Mouse (Mus musculus) CD4-positive naive resting alpha-beta T cell, adult 57 days (primary cell): ENCODE data around the gene Olfr948. TPM values are rescaled to one million over a fixed set of nuclear protein-coding genes. Genes with fewer than 3 reads are reported as not detected.

ENCODE experiments used
- total RNA-seq: library from RNA; stranded (reverse); gene quantifications from one replicate; pipeline ENCODE4 v1.2.4, GENCODE M21; 2023

The Olfr948 gene
- not detected for total RNA-seq

DNA sequence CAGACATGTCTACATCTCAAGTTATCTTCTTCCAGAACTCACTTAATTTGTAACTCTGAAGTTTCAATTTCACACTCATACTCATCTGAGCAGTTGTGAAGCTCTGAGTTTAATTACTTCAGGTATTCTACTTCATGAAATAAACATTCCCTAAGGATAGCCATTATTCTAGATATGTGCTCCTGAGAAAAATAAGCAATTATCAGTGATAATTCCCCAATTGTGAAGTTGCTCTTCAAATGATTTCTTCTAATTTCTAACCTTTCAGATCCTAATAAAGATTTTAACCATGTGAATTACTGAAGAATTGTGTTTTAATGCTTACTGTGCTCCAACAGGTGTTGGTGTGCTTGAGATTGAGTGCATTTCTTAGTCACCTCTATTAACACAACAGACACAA lies at the start of gene Olfr948:
TSS of gene Olfr948 (minus strand) at position 101 of the 400 bp plus-strand sequence.

DNA sequence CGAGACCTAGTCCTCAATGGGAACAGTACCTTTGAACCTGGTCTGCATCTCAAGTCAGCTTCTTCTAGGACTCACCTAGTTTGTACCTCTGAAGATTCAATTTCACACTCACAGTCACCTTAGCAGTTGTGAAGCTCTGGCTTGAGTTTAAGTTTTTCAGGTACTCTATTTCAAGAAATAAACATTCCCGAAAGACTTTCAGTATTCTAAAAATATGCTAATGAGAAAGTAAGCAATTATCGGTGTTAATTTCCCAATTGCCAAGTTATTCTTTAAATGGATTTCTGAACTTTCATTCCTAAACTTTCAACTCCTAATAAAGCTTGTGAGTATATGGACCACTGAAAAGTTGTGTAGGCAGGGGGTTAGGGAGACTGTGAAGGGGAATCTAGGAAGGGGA lies 49.1 kb downstream of the Olfr948 start, which contains the start of gene Olfr945:
TSS of gene Olfr945 (minus strand) at position 101 of the 400 bp plus-strand sequence.

Other genes starting within 250 kb of the Olfr948 start
- not detected for gene Olfr938, start 247.2 kb downstream of the Olfr948 start, total RNA-seq
- gene Olfr27, start 197.9 kb downstream of the Olfr948 start, total RNA-seq = not detected
- gene Olfr943, start 159.7 kb downstream of the Olfr948 start, total RNA-seq = not detected
- not detected for gene Olfr944, start 124.1 kb downstream of the Olfr948 start, total RNA-seq
- not detected for gene Olfr1537, start 76.1 kb downstream of the Olfr948 start, total RNA-seq
- gene Olfr945, start 49.2 kb downstream of the Olfr948 start, total RNA-seq = not detected
- not detected for gene Olfr951, start 61.4 kb upstream of the Olfr948 start, total RNA-seq
- not detected for gene Olfr952, start 101.1 kb upstream of the Olfr948 start, total RNA-seq
- gene Olfr954, start 130.7 kb upstream of the Olfr948 start, total RNA-seq = not detected
- gene Olfr955, start 145.9 kb upstream of the Olfr948 start, total RNA-seq = not detected
- gene Olfr44, start 167.9 kb upstream of the Olfr948 start, total RNA-seq = not detected
- gene Olfr957, start 189.8 kb upstream of the Olfr948 start, total RNA-seq = not detected
- not detected for gene Olfr958, start 228.0 kb upstream of the Olfr948 start, total RNA-seq
- gene Olfr959, start 249.5 kb upstream of the Olfr948 start, total RNA-seq = not detected